Mouse (Mus musculus): Measurements from ENCODE around the gene Raph1.
A peak's percentile ranks its signal among the peaks of the same experiment; 100 is the strongest.
"Not testable (repeated sequence)": the region's sequence is repeated elsewhere in the genome, so short reads cannot be mapped to it uniquely, and the experiment has no call there.

Gene Raph1

DNA sequence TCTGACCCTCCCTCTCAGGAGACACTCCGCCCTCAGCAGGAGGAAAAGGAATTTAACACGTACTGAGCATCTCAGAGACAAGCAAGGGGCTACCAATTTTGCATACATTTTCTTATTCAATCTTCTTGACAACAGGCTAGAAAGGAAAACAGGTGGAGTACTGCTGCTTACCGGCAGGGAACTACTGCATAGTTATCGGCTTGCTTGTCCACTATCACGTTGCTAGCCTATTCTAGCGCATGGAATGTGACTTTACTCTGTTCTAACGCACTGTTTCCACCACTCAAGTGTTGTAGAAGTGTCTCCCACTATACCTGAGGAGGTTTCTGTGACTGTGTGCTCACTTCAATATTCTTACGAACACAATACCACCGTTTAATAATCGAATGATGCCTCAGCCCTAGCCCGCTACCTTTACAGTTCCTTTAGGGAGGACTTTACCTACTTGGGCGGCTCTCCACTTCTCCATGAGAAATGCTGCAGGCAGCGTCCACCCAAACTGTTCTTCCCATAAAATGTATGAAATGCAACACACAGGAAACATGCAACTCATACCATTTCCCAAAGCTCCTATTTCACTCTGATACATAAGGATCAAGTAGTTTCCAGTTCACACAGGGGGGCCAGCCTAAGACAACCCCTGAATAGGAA is 1.5 kb downstream of the Raph1 start:
- DNase-seq (ENCODE audit: low spot score in 2 of 2) = no peak

DNA sequence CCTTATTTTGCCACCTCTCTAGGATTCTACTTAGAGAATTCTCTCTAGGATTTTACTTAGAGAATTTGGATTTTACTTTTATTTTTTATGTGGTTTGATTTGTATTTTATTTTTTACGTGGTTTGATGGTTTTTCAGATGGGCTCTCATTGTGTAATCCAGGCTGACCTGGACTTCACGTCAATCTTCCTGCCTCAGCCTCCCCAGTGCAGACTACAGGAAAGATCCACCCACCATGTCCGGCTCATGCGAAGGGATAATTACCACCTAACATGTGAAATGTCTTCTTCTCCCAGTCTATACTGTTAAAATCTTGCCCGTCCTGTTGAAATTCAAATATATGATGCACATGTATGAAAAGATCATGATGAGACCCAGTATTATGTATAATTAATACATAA is 2.2 kb downstream of the Raph1 start:
- DNase-seq (ENCODE audit: low spot score in 2 of 2) = no peak

DNA sequence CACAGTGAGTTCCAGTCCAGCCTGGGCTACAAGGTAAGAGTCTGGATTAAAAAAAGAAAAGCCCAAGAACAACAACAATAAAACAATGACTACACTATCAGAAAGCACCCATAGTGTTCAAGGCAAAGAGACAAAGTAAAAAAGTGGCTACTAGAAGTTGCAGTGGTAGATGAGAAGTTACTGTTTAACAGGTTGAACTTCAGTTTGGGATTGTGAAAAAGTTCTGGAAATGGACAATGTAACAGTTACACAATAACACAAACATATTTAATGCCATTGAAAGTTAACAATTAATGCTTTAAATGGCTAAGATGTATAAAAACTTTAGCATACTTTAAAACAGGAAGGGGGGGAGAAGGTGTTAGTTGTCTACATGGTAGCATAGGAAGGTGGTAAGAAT is 3.9 kb downstream of the Raph1 start:
- DNase-seq (ENCODE audit: low spot score in 2 of 2) = no peak

DNA sequence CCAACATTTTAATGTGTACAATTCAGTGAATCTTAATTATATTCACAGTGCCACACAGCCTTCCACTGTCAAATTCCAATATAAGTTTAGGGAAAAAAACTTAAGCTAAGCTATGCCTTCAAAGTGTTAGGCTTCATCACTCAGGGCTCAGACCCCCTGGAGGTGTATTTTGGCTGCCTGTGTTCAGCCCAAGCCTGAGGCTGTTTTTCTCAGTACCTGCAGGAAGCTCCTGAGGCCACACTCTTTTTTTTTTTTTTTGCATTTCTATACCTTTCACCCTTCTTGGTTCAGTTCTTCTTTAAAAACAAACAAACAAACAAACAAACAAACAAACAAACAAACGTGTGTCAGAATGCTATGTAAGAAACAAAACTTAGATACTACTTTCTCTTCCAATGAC is 23.2 kb downstream of the Raph1 start:
- DNase-seq (ENCODE audit: low spot score in 2 of 2) = no peak

DNA sequence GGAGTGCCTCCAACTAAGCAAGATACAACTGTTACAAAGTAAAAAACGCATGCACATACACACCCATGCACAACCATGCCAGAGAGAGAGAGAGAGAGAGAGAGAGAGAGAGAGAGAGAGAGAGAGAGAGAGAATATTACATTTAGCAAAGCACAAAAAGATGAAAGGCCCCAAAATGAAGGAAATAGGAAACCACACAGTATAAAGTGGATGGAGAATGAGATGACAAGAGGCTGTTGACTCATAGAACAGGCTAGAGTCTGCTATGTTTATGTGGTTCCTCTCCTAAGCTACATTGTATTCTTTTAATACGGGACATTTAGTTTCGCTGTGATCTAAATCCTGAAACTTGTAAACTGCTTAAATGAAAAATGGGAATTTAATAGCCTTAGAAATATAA is 27.6 kb downstream of the Raph1 start:
- DNase-seq (ENCODE audit: low spot score in 2 of 2) = no peak

DNA sequence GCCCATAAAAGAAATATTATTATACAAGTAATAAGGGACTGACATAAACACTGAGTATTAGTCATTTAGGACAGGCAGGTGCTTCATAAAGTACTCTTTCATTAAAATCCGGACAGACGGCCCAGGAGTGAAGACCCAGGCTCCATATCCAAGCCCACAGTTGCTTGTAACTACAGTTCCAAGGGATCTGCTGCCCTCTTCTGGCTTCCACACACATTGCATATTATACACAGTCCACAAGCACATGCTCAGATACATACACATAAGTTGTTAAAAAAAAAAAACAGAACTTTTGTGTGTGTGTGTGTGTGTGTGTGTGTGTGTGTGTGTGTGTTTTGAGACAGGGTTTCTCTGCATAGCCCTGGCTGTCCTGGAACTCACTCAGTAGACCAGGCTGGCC is 32.0 kb downstream of the Raph1 start:
- peak in 1 of 2 experiments; percentile 18 for DNase-seq (ENCODE audit: low spot score in 2 of 2)

DNA sequence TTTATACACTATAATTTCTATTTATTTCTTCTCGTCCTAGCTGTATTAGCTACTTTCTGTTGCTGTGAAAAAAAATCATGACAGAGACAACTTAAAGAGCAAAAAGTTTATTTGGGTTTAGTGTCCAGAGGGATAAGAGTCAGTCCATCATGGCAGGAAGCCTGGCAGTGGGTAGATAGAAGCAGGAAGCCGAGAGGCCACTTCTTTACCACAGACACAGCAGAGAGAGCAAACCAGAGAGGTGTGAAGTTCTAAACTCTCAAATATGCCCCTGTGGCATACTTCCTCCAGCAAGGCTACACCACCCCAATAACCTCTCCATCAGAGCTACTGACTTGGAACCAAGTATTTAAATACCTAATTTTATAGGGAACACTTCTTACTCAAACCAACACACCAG is 36.3 kb downstream of the Raph1 start:
- DNase-seq (ENCODE audit: low spot score in 2 of 2) = no peak

DNA sequence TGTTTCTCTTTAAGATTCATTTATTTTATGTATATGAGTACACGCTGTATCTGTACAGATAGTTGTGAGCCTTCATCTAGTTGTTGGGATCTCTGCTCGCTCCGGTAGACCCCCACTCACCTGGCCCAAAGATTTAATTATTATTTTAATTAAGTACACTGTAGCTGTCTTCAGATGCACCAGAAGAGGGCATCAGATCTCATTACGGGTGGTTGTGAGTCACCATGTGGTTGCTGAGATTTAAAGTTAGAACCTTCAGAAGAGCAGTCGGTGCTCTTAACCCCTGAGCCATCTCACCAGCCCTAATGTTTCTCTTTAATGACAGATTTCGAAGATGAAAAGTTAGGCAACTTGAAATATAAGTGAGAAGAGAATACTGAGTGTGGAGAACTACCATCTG is 36.8 kb downstream of the Raph1 start:
- no peak for DNase-seq (ENCODE audit: low spot score in 2 of 2)

DNA sequence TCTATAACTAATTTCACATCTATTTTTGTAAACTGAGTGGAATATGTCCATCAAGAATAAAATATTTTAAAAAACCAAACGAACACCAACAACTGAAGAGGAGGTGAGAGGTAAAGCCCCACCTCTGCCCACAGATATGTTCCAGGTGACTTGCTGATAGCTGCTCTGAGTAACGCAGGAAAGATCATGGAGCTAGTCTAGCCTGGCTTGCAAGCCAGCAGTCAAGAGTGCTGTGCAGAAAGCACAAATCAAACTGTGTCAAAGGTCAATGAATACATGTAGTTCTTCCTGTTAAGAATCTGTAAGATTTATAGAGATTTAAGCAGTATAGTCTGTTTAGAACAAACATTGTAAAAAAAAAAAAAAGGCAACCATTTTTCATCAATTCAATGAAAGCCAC is 56.3 kb downstream of the Raph1 start:
- DNase-seq (ENCODE audit: low spot score in 2 of 2) = no peak

DNA sequence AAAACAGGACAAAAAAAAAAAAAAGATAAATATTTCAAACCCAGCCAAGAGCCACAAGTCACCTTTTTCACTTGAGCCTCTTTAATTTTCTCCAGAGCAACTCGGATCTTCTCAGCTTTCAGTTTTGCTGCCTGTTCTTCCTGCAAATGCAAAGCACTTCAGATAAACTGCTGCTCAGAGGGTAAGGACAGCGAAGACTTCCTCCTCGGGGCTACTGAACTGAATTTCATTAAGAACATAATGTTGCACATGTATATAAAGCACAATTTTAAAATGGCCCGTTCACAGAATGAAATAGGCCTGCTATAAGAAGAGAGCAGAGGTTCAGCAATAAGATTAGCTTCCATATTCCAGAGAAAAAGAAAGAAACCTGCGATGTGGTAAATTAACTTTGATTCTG is 63.4 kb downstream of the Raph1 start:
- DNase-seq (ENCODE audit: low spot score in 2 of 2) = no peak

DNA sequence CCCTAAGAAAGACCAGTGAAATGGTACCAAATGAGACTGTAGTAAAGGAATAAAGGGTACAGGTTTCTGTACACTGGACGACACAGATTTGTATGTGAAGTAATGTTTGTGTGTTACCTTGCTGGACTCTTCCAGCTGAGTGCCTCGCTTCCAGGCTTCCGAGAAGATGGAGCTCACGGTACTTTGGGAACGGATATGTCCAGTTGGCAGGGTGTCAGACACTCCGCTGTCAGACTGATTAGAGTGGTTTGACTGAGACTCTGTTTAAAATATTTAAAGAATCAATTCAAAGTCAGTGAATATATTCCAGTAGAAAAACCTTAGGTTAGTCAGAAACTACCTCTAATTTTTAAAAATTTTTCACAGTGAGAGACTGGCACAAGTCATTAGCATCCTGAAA is 73.5 kb downstream of the Raph1 start:
- no peak for DNase-seq (ENCODE audit: low spot score in 2 of 2)

DNA sequence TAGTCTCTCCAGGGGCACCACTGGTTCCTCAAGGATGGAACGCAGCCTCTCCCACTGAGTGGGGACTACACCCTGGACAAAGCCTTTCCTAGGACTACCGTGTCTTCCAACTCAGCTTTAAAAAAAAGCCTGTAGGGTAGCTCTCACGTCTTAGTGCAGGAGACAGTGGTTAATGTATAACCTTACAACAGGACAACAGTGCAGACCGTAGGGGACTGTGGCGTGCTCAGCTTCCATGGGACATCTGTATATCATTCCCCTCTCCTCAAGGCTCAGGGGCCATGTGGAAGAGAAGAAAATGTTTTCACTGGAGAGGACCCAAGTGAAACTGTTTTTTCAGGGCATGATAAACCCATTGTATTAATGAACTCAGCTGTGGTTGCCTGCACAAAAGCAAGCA is 74.5 kb downstream of the Raph1 start:
- DNase-seq (ENCODE audit: low spot score in 2 of 2) = no peak

DNA sequence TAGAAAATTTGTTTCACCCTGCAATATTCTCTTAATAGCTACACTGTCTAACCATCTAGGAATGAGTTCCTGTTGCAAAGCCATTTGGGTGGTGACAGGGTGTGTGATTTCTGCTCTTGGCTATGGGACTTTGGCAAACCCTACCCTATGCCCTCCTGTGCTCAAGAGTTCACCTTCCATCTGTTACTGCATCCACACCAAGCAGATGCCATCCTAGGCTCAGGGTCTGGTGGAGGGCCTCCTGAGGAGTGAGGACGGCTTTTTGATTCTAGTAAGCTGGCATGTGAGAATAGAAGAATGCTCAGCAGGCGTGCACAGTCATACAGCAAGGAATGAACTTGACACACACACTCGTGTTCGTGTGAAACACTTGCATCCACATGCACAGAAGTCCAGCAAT is 76.4 kb downstream of the Raph1 start:
- no peak for DNase-seq (ENCODE audit: low spot score in 2 of 2)

DNA sequence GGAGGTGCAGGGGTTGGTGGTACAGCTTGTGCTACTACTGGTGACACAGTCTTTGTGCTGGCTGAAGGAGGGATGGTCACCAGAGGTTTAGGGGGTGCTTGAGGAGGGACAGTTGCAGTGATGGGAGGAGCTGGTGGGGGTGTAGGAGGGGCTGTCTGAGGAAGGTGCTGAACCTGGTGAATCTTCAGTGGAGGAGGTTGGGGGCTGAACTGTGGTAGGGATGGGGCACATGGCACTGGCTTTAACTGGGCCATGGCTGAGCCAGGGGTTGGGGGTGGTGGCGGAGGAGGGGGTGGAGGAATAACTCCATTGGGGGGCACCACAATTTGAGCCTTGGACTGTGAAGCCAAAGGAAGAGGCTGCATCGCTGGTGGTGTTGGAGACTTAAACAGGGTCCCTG is 77.2 kb downstream of the Raph1 start:
- no peak for DNase-seq (ENCODE audit: low spot score in 2 of 2)

DNA sequence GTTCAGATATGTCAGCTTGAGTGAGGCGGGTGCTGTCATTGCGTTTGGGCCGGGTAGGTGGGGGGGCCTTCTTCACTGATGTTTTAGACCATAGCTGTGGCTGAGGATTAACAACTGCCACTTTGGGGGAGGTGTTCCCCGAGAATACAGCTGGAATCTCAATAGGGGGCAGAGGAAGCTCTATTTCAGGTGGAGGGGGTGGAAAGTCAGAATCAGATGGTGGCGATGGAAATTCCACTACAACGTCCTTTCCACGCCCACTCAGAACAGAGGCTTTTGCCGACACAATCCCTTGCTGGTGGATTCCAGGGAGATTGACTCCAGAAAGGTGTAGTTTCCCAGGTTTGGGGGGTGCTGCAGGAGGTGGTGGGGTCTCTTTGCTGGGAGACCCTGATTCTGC is 78.3 kb downstream of the Raph1 start:
- no peak for DNase-seq (ENCODE audit: low spot score in 2 of 2)

DNA sequence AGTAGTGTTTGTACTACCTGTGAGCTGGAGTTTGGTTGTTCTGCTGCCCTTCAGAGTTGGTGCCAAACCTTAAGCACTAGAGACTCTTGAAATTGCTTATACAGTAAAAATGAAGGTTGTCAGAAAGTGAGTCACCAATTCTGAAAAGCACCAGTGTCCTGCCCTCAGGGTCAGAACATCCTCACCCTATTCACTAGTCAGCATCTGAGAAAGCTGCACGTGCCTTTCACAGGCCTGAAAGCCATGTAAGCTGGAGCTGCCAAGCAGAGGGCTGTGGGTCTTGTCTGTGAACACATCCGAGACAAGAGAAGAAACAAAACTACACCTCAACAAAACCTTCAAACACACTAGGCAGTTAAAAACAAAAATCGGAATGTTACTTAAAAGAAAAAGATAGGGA is 81.3 kb downstream of the Raph1 start:
- DNase-seq (ENCODE audit: low spot score in 2 of 2) = no peak

DNA sequence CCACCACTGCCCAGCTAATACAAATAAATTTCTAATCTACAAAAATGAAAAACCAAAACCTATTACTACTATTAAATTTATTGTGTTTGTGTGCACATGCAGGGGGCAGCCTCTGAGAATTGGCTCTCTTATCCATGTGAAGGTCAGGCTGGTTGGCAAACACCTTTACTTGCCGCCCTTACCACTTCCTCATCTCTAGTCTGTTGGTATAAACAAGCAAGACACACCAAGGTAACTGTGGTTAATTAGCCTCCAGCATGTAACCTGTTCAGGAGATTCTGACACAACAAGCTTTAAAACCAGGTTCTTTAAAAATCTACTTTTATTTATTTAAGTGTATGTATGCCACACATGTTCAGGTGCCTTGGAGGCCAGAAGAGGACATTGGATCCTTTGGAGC is 84.0 kb downstream of the Raph1 start:
- no peak for DNase-seq (ENCODE audit: low spot score in 2 of 2)

DNA sequence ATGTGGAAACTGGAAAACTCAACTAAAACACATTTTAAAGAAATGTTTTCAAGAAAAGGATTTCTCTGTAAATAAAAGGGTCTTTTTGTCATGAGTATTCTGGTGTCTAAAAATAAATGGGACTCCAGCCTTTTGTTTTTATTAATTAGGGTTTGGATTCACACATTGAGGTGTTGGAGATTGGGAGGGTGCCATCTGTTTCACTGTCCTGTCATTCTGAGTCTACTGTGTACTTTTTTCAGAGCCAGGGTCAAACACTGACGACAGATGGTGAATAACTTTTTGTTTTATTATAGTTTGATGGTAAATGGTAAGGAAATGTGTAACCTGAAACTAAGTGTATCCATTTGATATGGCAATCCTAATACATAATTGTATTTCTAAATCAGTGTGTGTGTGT is 85.3 kb downstream of the Raph1 start:
- no peak for DNase-seq (ENCODE audit: low spot score in 2 of 2)

DNA sequence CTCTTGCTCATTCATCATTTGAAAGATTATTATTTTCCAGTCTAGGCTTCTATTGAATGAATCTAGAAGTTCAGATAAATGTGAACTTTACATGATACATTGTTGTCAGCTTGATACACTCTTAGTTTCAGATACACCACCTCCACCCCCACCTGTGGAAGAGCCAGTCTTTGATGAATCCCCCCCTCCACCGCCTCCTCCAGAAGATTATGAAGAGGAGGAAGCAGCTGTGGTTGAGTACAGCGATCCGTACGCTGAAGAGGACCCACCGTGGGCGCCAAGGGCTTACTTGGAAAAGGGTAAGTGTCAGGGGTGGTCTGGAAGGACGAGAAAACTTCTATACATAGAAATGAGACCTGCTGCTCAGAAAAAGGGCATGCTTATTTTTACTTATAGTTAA is 96.4 kb downstream of the Raph1 start:
- no peak for DNase-seq (ENCODE audit: low spot score in 2 of 2)

DNA sequence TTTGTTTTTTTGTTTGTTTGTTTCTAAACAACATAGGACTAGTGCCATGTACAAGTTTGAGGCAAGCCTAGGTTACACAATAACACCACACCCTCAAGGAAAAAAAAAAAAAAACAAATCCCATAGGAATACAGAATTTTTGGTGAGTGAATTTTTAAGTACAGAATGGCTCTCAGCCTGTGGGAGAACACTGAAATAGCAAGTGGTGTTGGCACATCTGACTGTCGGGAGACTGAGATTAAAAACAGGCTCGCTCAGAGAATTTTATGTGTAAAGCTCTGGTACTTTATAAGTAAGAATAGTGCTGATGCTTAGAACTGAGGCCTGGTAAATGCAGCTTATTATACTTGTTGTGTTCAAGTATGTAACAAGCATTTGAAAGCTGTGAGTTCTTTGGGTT is 97.4 kb downstream of the Raph1 start:
- no peak for DNase-seq (ENCODE audit: low spot score in 2 of 2)

DNA sequence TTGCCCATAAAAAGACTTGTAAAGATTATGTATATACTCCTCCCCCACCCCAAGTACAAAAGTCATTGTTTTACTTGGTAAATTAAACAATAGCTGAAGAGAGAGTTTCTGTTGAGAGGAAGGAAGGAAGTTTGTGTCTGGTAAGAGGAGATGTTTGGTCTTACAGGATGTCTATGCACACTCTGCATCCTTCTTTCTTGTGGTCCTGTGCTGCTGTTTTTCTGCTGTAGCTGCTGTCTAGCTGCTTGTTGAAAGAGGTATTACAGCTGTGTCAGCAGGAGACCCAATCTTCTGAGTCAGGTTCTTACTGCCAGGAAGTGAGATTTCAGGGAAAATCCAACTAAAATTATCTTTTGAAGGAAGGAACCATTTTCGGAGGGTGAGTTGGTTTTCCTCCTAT is 106.3 kb downstream of the Raph1 start:
- DNase-seq (ENCODE audit: low spot score in 2 of 2) = no peak

DNA sequence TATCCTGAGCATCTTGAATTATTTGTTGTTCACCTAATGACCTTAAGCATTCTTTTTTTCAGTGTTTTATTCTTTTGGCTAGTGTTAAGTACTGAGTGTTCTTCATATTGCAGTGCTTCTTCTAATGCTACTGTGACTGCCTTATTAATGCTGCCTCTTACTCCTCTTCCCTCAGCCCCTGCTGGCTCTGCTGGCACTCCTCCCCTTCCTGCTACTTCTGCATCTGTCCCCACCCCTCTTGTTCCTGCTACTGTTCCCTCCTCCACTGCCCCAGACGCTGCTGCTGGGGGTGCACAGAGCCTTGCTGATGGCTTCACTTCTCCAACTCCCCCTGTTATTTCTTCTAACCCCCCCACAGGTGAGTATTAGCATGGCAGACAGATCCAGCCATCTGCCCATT is 117.0 kb downstream of the Raph1 start:
- no peak for DNase-seq (ENCODE audit: low spot score in 2 of 2)

DNA sequence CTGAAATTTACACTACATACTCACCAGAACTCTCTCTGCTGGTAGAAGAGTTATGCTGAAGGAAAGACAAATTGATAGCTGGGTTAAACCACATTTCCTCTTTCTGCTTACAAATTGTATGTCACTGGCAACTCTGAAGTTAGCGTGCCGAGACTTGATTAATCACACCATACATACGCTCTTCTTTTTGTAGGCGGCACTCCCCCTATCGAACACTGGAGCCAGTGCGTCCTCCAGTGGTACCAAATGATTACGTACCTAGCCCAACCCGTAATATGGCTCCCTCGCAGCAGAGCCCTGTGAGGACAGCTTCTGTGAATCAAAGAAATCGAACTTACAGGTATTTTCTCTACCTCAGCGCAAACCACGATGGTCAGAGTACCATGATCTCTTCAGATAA is 119.8 kb downstream of the Raph1 start:
- DNase-seq (ENCODE audit: low spot score in 2 of 2) = peak in 1 of 2 experiments; percentile 15

DNA sequence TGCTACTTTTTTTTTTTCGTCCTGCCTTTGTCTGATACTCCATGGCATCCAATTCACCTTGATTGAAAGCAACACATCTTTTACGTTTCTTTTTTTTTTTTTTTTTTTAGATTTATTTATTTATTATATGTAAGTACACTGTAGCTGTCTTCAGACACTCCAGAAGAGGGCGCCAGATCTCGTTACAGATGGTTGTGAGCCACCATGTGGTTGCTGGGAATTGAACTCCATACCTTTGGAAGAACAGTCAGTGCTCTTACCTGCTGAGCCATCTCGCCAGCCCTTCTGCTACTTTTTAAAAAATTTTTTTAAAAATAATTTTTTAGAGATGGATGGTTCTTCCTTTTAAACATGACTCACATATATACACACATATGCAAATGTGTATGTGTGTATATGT is 125.5 kb downstream of the Raph1 start:
- not testable (repeated sequence) for DNase-seq (ENCODE audit: low spot score in 2 of 2)

DNA sequence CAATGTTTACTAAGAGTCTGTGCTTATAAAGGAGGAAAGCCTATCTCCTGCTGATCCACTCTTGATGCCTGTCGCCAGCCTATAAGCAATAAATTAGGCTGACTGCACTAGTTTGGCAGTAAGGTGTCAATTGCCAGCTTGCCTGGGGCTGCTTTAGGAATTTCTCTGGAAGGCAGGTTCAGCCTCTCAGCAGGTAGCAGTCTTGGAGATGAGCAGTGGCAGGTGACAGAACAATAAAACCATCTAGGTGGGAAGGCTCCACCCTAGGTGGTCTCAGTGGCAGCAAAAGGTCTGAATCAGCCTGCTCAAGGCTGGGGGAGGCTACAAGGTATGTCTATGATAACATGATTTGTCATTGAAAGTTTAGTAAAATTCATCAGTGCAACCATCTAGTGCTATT is 134.4 kb downstream of the Raph1 start:
- no peak for DNase-seq (ENCODE audit: low spot score in 2 of 2)
